ENCODE assay signal across 9 mouse cellular contexts in the genomic region with DNA sequence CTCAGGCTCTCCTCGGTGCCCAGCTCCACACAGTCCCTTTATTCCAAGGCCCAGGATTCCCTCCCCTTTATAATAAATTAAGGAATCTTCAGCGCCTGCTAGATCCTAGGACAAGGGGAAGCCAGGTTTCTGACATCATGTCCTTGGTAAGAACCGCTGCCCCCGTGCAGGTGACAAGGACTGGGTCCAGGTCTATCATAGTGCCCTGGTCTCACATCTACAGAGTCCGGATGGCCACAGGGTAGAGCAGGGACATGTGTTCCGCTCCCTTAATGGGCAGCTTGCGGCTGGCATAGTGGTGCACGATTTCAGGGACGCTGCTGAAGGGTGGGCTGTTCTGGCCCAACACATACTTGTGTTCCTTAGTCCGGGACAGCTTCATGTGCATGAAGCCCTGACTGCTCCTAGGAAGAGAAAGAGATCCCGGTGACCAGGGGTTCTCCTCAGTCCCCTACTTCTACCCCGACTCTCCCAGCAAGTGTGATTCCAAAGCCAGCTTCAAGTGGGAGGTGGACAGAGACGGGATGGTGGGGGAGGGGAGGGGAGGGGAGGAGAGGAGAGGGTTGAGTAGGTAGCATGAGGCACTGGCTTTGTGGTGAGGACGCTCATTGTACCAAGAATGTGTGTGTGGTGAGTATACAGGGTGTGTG. TPM values are rescaled to one million over a fixed set of nuclear protein-coding genes. Genes with fewer than 3 reads are reported as not detected.
A peak's percentile ranks its signal among the peaks of the same experiment; 100 is the strongest.
DNase-seq lines count a peak whose midpoint lies in the region; ATAC-seq lines count a peak whose summit lies in the region.
"Had no signal": no experiment of that assay in that cellular context is flagged by ENCODE, and none has a peak within 500 bp of the region (broad histone marks: within the 10 kb centered on the region; RNA-seq: fewer than 3 reads in every experiment).

No protein-coding gene starts in this region.

- WGBS in heart, embryonic 13.5 days, result 8% methylated on average over 14 of the region's 14 CpGs
- 7% methylated on average over 14 of the region's 14 CpGs for WGBS in forebrain, embryonic 15.5 days
- 13% methylated on average over 14 of the region's 14 CpGs for WGBS in limb, embryonic 15.5 days

- peaks cover 37% of the 10 kb centered on the region for H3K4me1 ChIP-seq in heart, embryonic 13.5 days
- peaks cover 51% of the 10 kb centered on the region for H3K4me1 ChIP-seq in forebrain, embryonic 15.5 days
- peaks cover 33% of the 10 kb centered on the region for H3K4me1 ChIP-seq in limb, embryonic 15.5 days

- DNase-seq in heart, adult 18-20 months, result no peak
- peak; percentile 25 for DNase-seq in 3T3-L1 (ENCODE audit: low read depth, low spot score)
- peak; percentile 40 for DNase-seq in c-Kit-positive CD71-positive TER-119-positive erythroid progenitor cells, embryonic 14.5 days (ENCODE audit: low spot score)
- peak; percentile 42 for DNase-seq in skeletal muscle tissue, adult 2 months (ENCODE audit: low read depth, low spot score)
- no peak for DNase-seq in frontal cortex, postnatal 10 days (ENCODE audit: low spot score in 2 of 2)

- ATAC-seq in heart, embryonic 13.5 days (ENCODE audit: extremely low read depth, insufficient number of reproducible peaks, low FRiP score, low TSS enrichment), result no peak
- peak; percentile 31 for ATAC-seq in forebrain, embryonic 15.5 days (replicated peaks)
- peak; percentile 9; the same call in 1 of the 2 replicates for ATAC-seq in limb, embryonic 15.5 days (ENCODE audit: insufficient number of reproducible peaks, low FRiP score, low TSS enrichment, low read depth)

- no peaks in the 10 kb centered on the region for H3K9me3 ChIP-seq in heart, embryonic 13.5 days
- no peaks in the 10 kb centered on the region for H3K9me3 ChIP-seq in forebrain, embryonic 15.5 days
- H3K9me3 ChIP-seq in limb, embryonic 15.5 days, result no peaks in the 10 kb centered on the region

- H3K4me3 ChIP-seq in heart, embryonic 13.5 days, result peak overlapping the region; percentile 70
- H3K4me3 ChIP-seq in forebrain, embryonic 15.5 days, result peak overlapping the region; percentile 50
- H3K4me3 ChIP-seq in limb, embryonic 15.5 days, result peak overlapping the region; percentile 61

- H3K36me3 ChIP-seq in heart, embryonic 13.5 days, result peaks cover 12% of the 10 kb centered on the region
- H3K36me3 ChIP-seq in forebrain, embryonic 15.5 days, result no peaks in the 10 kb centered on the region
- peaks cover 19% of the 10 kb centered on the region for H3K36me3 ChIP-seq in limb, embryonic 15.5 days

- H3K27ac ChIP-seq in heart, embryonic 13.5 days (replicated peaks), result peak overlapping the region; percentile 98
- H3K27ac ChIP-seq in forebrain, embryonic 15.5 days (replicated peaks), result peak overlapping the region; percentile 99
- peak overlapping the region; percentile 99 for H3K27ac ChIP-seq in limb, embryonic 15.5 days

- H3K9ac ChIP-seq in heart, embryonic 13.5 days, result peak overlapping the region; percentile 92
- H3K9ac ChIP-seq in forebrain, embryonic 15.5 days (replicated peaks), result peak overlapping the region; percentile 83
- H3K9ac ChIP-seq in limb, embryonic 15.5 days, result peak overlapping the region; percentile 68

- peak overlapping the region; percentile 78 for H3K4me2 ChIP-seq in heart, embryonic 13.5 days
- H3K4me2 ChIP-seq in forebrain, embryonic 15.5 days (replicated peaks), result peak overlapping the region; percentile 69
- H3K4me2 ChIP-seq in limb, embryonic 15.5 days, result peak overlapping the region; percentile 69

- peaks cover 8% of the 10 kb centered on the region; the same call in 1 of the 2 replicates for H3K27me3 ChIP-seq in heart, embryonic 13.5 days (replicated peaks)
- H3K27me3 ChIP-seq in forebrain, embryonic 15.5 days, result 0 out of 2 replicates have a peak, but pooled peaks cover 5% of the 10 kb centered on the region
- no peaks in the 10 kb centered on the region for H3K27me3 ChIP-seq in limb, embryonic 15.5 days

RNA-seq across cellular contexts. Expression of gene Shf, which starts 19.7 kb away (rescaled TPM):
- 1.8 and 2.3 TPM in 2 replicates for polyA plus RNA-seq in heart, embryonic 13.5 days (2015; fragmentation: Nextera tagmentation; extraction: Ambion mirVana)
- 1 to 10 TPM; 5.1 to 5.3 TPM for total RNA-seq in heart, adult 18-20 months (2021)
- 10.3 and 11.0 TPM in 2 replicates for polyA plus RNA-seq in forebrain, embryonic 15.5 days (2015; fragmentation: Nextera tagmentation; extraction: Ambion mirVana)
- 3.5 and 4.3 TPM in 2 replicates for polyA plus RNA-seq in limb, embryonic 15.5 days (2015; fragmentation: Nextera tagmentation; extraction: Ambion mirVana)

RNA-seq across cellular contexts. Expression of gene Duox1, which starts 33.8 kb away (rescaled TPM):
- 0.03 TPM in 1 of 2 replicates, not detected in the other for polyA plus RNA-seq in heart, embryonic 13.5 days (2015; fragmentation: Nextera tagmentation; extraction: Ambion mirVana)
- under 1 TPM; 0.17 to 0.28 TPM for total RNA-seq in heart, adult 18-20 months (2021)
- polyA plus RNA-seq in forebrain, embryonic 15.5 days (2015; fragmentation: Nextera tagmentation; extraction: Ambion mirVana), result 0.04 and 0.06 TPM in 2 replicates
- polyA plus RNA-seq in limb, embryonic 15.5 days (2015; fragmentation: Nextera tagmentation; extraction: Ambion mirVana), result 2.5 and 2.7 TPM in 2 replicates

RNA-seq across cellular contexts. Expression of gene Duoxa1, which starts 35.7 kb away (rescaled TPM):
- 0.09 TPM in 1 of 2 replicates, not detected in the other for polyA plus RNA-seq in heart, embryonic 13.5 days (2015; fragmentation: Nextera tagmentation; extraction: Ambion mirVana)
- under 1 TPM in 1 of 2 experiments, not detected in 1; 0.25 TPM for total RNA-seq in heart, adult 18-20 months (2021)
- not detected in 2 replicates for polyA plus RNA-seq in forebrain, embryonic 15.5 days (2015; fragmentation: Nextera tagmentation; extraction: Ambion mirVana)
- 12.4 and 14.5 TPM in 2 replicates for polyA plus RNA-seq in limb, embryonic 15.5 days (2015; fragmentation: Nextera tagmentation; extraction: Ambion mirVana)
- total RNA-seq: left cerebral cortex, postnatal 25 days had no signal

RNA-seq across cellular contexts. Expression of gene Duoxa2, which starts 50.6 kb away (rescaled TPM):
- polyA plus RNA-seq in heart, embryonic 13.5 days (2015; fragmentation: Nextera tagmentation; extraction: Ambion mirVana), result not detected in 2 replicates
- total RNA-seq in heart, adult 18-20 months (2021), result under 1 TPM in 1 of 2 experiments, not detected in 1; 0.18 TPM
- 0.13 TPM in 1 of 2 replicates, not detected in the other for polyA plus RNA-seq in forebrain, embryonic 15.5 days (2015; fragmentation: Nextera tagmentation; extraction: Ambion mirVana)
- 0.12 and 0.28 TPM in 2 replicates for polyA plus RNA-seq in limb, embryonic 15.5 days (2015; fragmentation: Nextera tagmentation; extraction: Ambion mirVana)
- total RNA-seq: left cerebral cortex, postnatal 25 days had no signal

RNA-seq across cellular contexts. Expression of gene Duox2, which starts 51.0 kb away (rescaled TPM):
- 0.06 and 0.17 TPM in 2 replicates for polyA plus RNA-seq in heart, embryonic 13.5 days (2015; fragmentation: Nextera tagmentation; extraction: Ambion mirVana)
- total RNA-seq in heart, adult 18-20 months (2021), result under 1 TPM; 0.27 to 0.44 TPM
- polyA plus RNA-seq in forebrain, embryonic 15.5 days (2015; fragmentation: Nextera tagmentation; extraction: Ambion mirVana), result 0.03 TPM in 1 of 2 replicates, not detected in the other
- polyA plus RNA-seq in limb, embryonic 15.5 days (2015; fragmentation: Nextera tagmentation; extraction: Ambion mirVana), result 0.05 and 0.13 TPM in 2 replicates

Comparison
In these comparisons a context has a peak if more than half of its experiments do, and no peak if none do; other contexts are left out.
1. DNase-seq: peak in 3T3-L1 (single experiment), c-Kit-positive CD71-positive TER-119-positive erythroid progenitor cells, embryonic 14.5 days (single experiment) and skeletal muscle tissue, adult 2 months (single experiment); none in heart, adult 18-20 months (0 of 2) and frontal cortex, postnatal 10 days (0 of 2).
2. RNA of gene Duoxa1, which starts 35.7 kb away (polyA plus RNA-seq): 12.4 to 14.5 TPM in limb, embryonic 15.5 days; 0.09 TPM in heart, embryonic 13.5 days and not detected in forebrain, embryonic 15.5 days; every median in the first group is over 10 times any median in the second.
3. Peak in every context shown above with its lines, with median percentiles within 50 percentile points of each other: H3K27ac ChIP-seq, H3K4me2 ChIP-seq, H3K4me3 ChIP-seq and H3K9ac ChIP-seq.